Mouse (Mus musculus): Measurements from ENCODE around the gene Vsig4. TPM values are rescaled to one million over a fixed set of nuclear protein-coding genes. Genes with fewer than 3 reads are reported as not detected.

Vsig4 gene
- polyA plus RNA-seq (2012; rRNA removed; ENCODE audit: low replicate concordance): 0.06 TPM in 1 of 2 replicates, not detected in the other

GRCm38 (mm10) chrX:96293338-96293737, at the start of gene Vsig4:
Gene Vsig4 (minus strand): TSS chrX:96293438.

Other genes with a start within 250 kb of the Vsig4 start
- 6.9 and 12.9 TPM in 2 replicates for gene Msn, start 197.4 kb downstream of the Vsig4 start, polyA plus RNA-seq (2012; rRNA removed; ENCODE audit: low replicate concordance)
- gene Heph, start 161.9 kb upstream of the Vsig4 start, polyA plus RNA-seq (2012; rRNA removed; ENCODE audit: low replicate concordance): 10.3 and 12.6 TPM in 2 replicates
- gene Hsf3, start 162.9 kb upstream of the Vsig4 start, polyA plus RNA-seq (2012; rRNA removed; ENCODE audit: low replicate concordance): not detected in 2 replicates